ENCODE assay signal across 32 mouse cellular contexts in genomic region chr14:54815737-54816136, GRCm38 (mm10). TPM values are rescaled to one million over a fixed set of nuclear protein-coding genes. Genes with fewer than 3 reads are reported as not detected.
DNase-seq lines count a peak whose midpoint lies in the region; ATAC-seq and TF ChIP-seq lines count a peak whose summit lies in the region.
"Had no signal": no experiment of that assay in that cellular context is flagged by ENCODE, and none has a peak within 500 bp of the region (broad histone marks: within the 10 kb centered on the region; RNA-seq: fewer than 3 reads in every experiment).

No protein-coding gene starts in this region.

- H3K4me1 ChIP-seq in MEL (ENCODE audit: control insufficient read depth in 1 of 2, insufficient read depth in 2 of 2, low read length in 2 of 2) = peaks cover 2 to 6% of the 10 kb centered on the region in 2 experiments
- H3K4me1 ChIP-seq in liver, embryonic 12.5 days = no peaks in the 10 kb centered on the region
- no peaks in the 10 kb centered on the region for H3K4me1 ChIP-seq in midbrain, embryonic 10.5 days
- no peaks in the 10 kb centered on the region for H3K4me1 ChIP-seq in hindbrain, embryonic 13.5 days (replicated peaks)
- H3K4me1 ChIP-seq: embryonic facial prominence, embryonic 10.5 days; embryonic facial prominence, embryonic 13.5 days; forebrain, embryonic 13.5 days; heart, embryonic 12.5 days; heart, embryonic 15.5 days; hindbrain, embryonic 15.5 days had no signal

- TF ChIP-seq RAD21 in MEL (IDR thresholded peaks at IDR 0.05; ENCODE audit: low read depth, low read length) = no peak

- intact Hi-C loops in heart, postnatal 14 days (cut with DNase I) = no loop called here

- TF ChIP-seq CTCF in MEL (IDR thresholded peaks at IDR 0.05 in 2 of 3, conservative IDR thresholded peaks at IDR 0.05 in 1 of 3; ENCODE audit: control insufficient read depth in 1 of 3, insufficient read depth in 1 of 3, low read depth in 2 of 3, low read length in 3 of 3, poor library complexity in 1 of 3, severe bottlenecking in 1 of 3) = no peak

- no peaks in the 10 kb centered on the region for H3K79me2 ChIP-seq in MEL (ENCODE audit: control insufficient read depth, insufficient read depth, low read length, poor library complexity)

- peak; percentile 38 to 50; a peak in 3 of 4 replicates for TF ChIP-seq EP300 in MEL (IDR thresholded peaks at IDR 0.05; ENCODE audit: low read depth in 1 of 2, low read length in 2 of 2)

- H3K9ac ChIP-seq in MEL (ENCODE audit: control insufficient read depth, low read depth, low read length, poor library complexity, severe bottlenecking) = no peak overlapping the region
- H3K9ac ChIP-seq in liver, embryonic 12.5 days = no peak overlapping the region
- H3K9ac ChIP-seq in hindbrain, embryonic 13.5 days = no peak overlapping the region
- H3K9ac ChIP-seq: embryonic facial prominence, embryonic 13.5 days; forebrain, embryonic 13.5 days; heart, embryonic 12.5 days; heart, embryonic 15.5 days; hindbrain, embryonic 15.5 days had no signal

- WGBS in liver, embryonic 12.5 days (ENCODE audit: insufficient replicate concordance) = 16% methylated on average over 3 of the region's 3 CpGs
- 71% methylated on average over 3 of the region's 3 CpGs for WGBS in midbrain, embryonic 10.5 days
- 75% methylated on average over 3 of the region's 3 CpGs for WGBS in hindbrain, embryonic 13.5 days

- H3K27ac ChIP-seq in MEL (ENCODE audit: control insufficient read depth, low read depth, low read length) = no peak overlapping the region
- H3K27ac ChIP-seq in liver, embryonic 12.5 days = no peak overlapping the region
- H3K27ac ChIP-seq in midbrain, embryonic 10.5 days (replicated peaks) = no peak overlapping the region
- H3K27ac ChIP-seq in hindbrain, embryonic 13.5 days = no peak overlapping the region
- H3K27ac ChIP-seq: embryonic facial prominence, embryonic 10.5 days; embryonic facial prominence, embryonic 13.5 days; forebrain, embryonic 13.5 days; heart, embryonic 15.5 days; hindbrain, embryonic 15.5 days had no signal

- no peak overlapping the region for H3K4me2 ChIP-seq in liver, embryonic 12.5 days
- H3K4me2 ChIP-seq in hindbrain, embryonic 13.5 days = no peak overlapping the region
- H3K4me2 ChIP-seq: embryonic facial prominence, embryonic 13.5 days; forebrain, embryonic 13.5 days; heart, embryonic 12.5 days; heart, embryonic 15.5 days; hindbrain, embryonic 15.5 days had no signal

- peaks cover 0 to 16% of the 10 kb centered on the region in 2 experiments; a peak in 2 of 4 replicates for H3K36me3 ChIP-seq in MEL (ENCODE audit: control insufficient read depth in 1 of 2, insufficient read depth in 2 of 2, low read length in 2 of 2)
- no peaks in the 10 kb centered on the region for H3K36me3 ChIP-seq in liver, embryonic 12.5 days
- H3K36me3 ChIP-seq in midbrain, embryonic 10.5 days = no peaks in the 10 kb centered on the region
- H3K36me3 ChIP-seq in hindbrain, embryonic 13.5 days = no peaks in the 10 kb centered on the region
- H3K36me3 ChIP-seq: embryonic facial prominence, embryonic 10.5 days; embryonic facial prominence, embryonic 13.5 days; heart, embryonic 12.5 days; heart, embryonic 15.5 days; hindbrain, embryonic 15.5 days had no signal

- DNase-seq in heart, adult 11 months = peak; percentile 76
- DNase-seq in heart, postnatal 14 days = no peak
- peak; percentile 89 for DNase-seq in MEL (ENCODE audit: low read depth, low spot score)
- DNase-seq in cerebellum, postnatal 14 days = no peak
- no peak for DNase-seq in midbrain, embryonic 10.5 days (ENCODE audit: low spot score)
- DNase-seq: adrenal gland, postnatal 10 days; adrenal gland, postnatal 36 days; B cell, adult 2 months; cerebellum, adult 18-20 months; cerebellum, adult 9-10 months; cerebellum, postnatal 25 days; embryo, embryonic 11 days; gastrocnemius, postnatal 14 days; heart, adult 18-20 months; heart, postnatal 10 days; heart, postnatal 4 days had no signal

- ATAC-seq in liver, embryonic 12.5 days = peak; percentile 70
- ATAC-seq in megakaryocyte progenitor cell, adult 5-6 weeks (replicated peaks; ENCODE audit: poor library complexity) = peak; percentile 75
- no peak for ATAC-seq in hindbrain, embryonic 13.5 days (ENCODE audit: low FRiP score)
- ATAC-seq: forebrain, embryonic 13.5 days; forebrain, embryonic 16.5 days had no signal

- no peak overlapping the region for H3K4me3 ChIP-seq in MEL (ENCODE audit: control insufficient read depth in 1 of 2, insufficient read depth in 1 of 2, low read depth in 2 of 2, low read length in 2 of 2)
- no peak overlapping the region for H3K4me3 ChIP-seq in liver, embryonic 12.5 days
- H3K4me3 ChIP-seq in midbrain, embryonic 10.5 days = no peak overlapping the region
- no peak overlapping the region for H3K4me3 ChIP-seq in hindbrain, embryonic 13.5 days
- H3K4me3 ChIP-seq: embryonic facial prominence, embryonic 10.5 days; embryonic facial prominence, embryonic 13.5 days; erythroblast, embryonic 14.5 days; forebrain, embryonic 13.5 days; heart, embryonic 12.5 days; heart, embryonic 15.5 days; hindbrain, embryonic 15.5 days had no signal

- no peaks in the 10 kb centered on the region for H3K27me3 ChIP-seq in MEL (ENCODE audit: control insufficient read depth in 1 of 2, insufficient read depth in 2 of 2, low read length in 2 of 2)
- no peaks in the 10 kb centered on the region for H3K27me3 ChIP-seq in liver, embryonic 12.5 days (replicated peaks)
- H3K27me3 ChIP-seq in midbrain, embryonic 10.5 days (ENCODE audit: low read depth, poor library complexity, severe bottlenecking) = no peaks in the 10 kb centered on the region
- H3K27me3 ChIP-seq in hindbrain, embryonic 13.5 days = no peaks in the 10 kb centered on the region
- H3K27me3 ChIP-seq: CH12.LX; embryonic facial prominence, embryonic 13.5 days; forebrain, embryonic 13.5 days; heart, embryonic 12.5 days; heart, embryonic 15.5 days; hindbrain, embryonic 15.5 days had no signal

- H3K9me3 ChIP-seq in MEL (replicated peaks; ENCODE audit: insufficient read depth, low read length) = no peaks in the 10 kb centered on the region
- no peaks in the 10 kb centered on the region for H3K9me3 ChIP-seq in liver, embryonic 12.5 days (replicated peaks)
- H3K9me3 ChIP-seq in midbrain, embryonic 10.5 days (replicated peaks) = no peaks in the 10 kb centered on the region
- H3K9me3 ChIP-seq in hindbrain, embryonic 13.5 days = no peaks in the 10 kb centered on the region
- H3K9me3 ChIP-seq: embryonic facial prominence, embryonic 10.5 days; embryonic facial prominence, embryonic 13.5 days; forebrain, embryonic 13.5 days; heart, embryonic 12.5 days; heart, embryonic 15.5 days; hindbrain, embryonic 15.5 days had no signal

- peak in 1 of 2 experiments; percentile 58; a peak in 2 of 4 replicates for TF ChIP-seq POLR2A in MEL (IDR thresholded peaks at IDR 0.05; ENCODE audit: control insufficient read depth in 1 of 2, insufficient read depth in 1 of 2, low read depth in 1 of 2, low read length in 2 of 2, poor library complexity in 1 of 2)

TF ChIP-seq in MEL, 35 proteins besides CTCF, POLR2A, EP300 and RAD21 (continues in another document):
- TF ChIP-seq BHLHE40 (IDR thresholded peaks at IDR 0.05; ENCODE audit: borderline replicate concordance, low read depth, low read length) (0 out of 2 replicates have a peak, but pooled peaks have one; percentile 19), UBTF (IDR thresholded peaks at IDR 0.05; ENCODE audit: borderline replicate concordance, insufficient read depth, low read depth, low read length) (no peak), ELF1 (IDR thresholded peaks at IDR 0.05; ENCODE audit: low read depth, low read length) (no peak), E2F4 (IDR thresholded peaks at IDR 0.05; ENCODE audit: borderline replicate concordance, low read depth, low read length) (no peak), MYC (IDR thresholded peaks at IDR 0.05; ENCODE audit: low read depth, low read length) (0 out of 2 replicates have a peak, but pooled peaks have one; percentile 26), MAFK (IDR thresholded peaks at IDR 0.05; ENCODE audit: borderline replicate concordance, low read depth, low read length) (no peak), TAL1 (IDR thresholded peaks at IDR 0.05; ENCODE audit: low read length) (no peak), POLR2AphosphoS2 (IDR thresholded peaks at IDR 0.05; ENCODE audit: low read length) (no peak), ZNF384 (IDR thresholded peaks at IDR 0.05; ENCODE audit: low read depth, low read length) (no peak)

RNA-seq across cellular contexts. Expression of gene Rnf212b, which starts 1.8 kb away (rescaled TPM):
- not detected for total RNA-seq in heart, postnatal 14 days (2021)
- not detected in 2 replicates for total RNA-seq in MEL (2012; rRNA removed)
- polyA plus RNA-seq in MEL (2012; ENCODE audit: insufficient read depth in 1 of 2, insufficient read length in 2 of 2, low read depth in 1 of 2, low replicate concordance in 2 of 2, missing spikeins in 1 of 2) = not detected
- polyA plus RNA-seq in liver, embryonic 12.5 days (2016; fragmentation: Nextera tagmentation; extraction: Ambion mirVana) = not detected in 2 replicates
- total RNA-seq in megakaryocyte progenitor cell, adult 5-6 weeks (2015) = not detected in 2 replicates
- not detected in 2 replicates for total RNA-seq in megakaryocyte progenitor cell, adult 5-6 weeks (2017)
- polyA plus RNA-seq in midbrain, embryonic 10.5 days (2016; fragmentation: Nextera tagmentation; extraction: Ambion mirVana) = not detected in 2 replicates
- not detected in 2 replicates for polyA plus RNA-seq in hindbrain, embryonic 13.5 days (2015; fragmentation: Nextera tagmentation; extraction: Ambion mirVana)
- total RNA-seq: CH12.LX; gastrocnemius, postnatal 4 days; heart, postnatal 10 days; heart, postnatal 4 days had no signal
- polyA plus RNA-seq: cortical plate, adult 2 months; embryonic facial prominence, embryonic 10.5 days; embryonic facial prominence, embryonic 13.5 days; erythroblast, embryonic 14.5 days; forebrain, embryonic 13.5 days; forebrain, embryonic 16.5 days; heart, embryonic 12.5 days; heart, embryonic 15.5 days; hindbrain, embryonic 11.5 days; hindbrain, embryonic 15.5 days; intestine, embryonic 14.5 days had no signal

RNA-seq across cellular contexts. Expression of gene Slc7a8, which starts 34.0 kb away (rescaled TPM):
- 1 to 10 TPM; 3.2 to 3.7 TPM for total RNA-seq in heart, postnatal 14 days (2021)
- total RNA-seq in MEL (2012; rRNA removed) = 0.07 and 0.08 TPM in 2 replicates
- polyA plus RNA-seq in MEL (2012; ENCODE audit: insufficient read depth in 1 of 2, insufficient read length in 2 of 2, low read depth in 1 of 2, low replicate concordance in 2 of 2, missing spikeins in 1 of 2) = under 1 TPM in 1 of 2 experiments, not detected in 1; 0.29 TPM
- polyA plus RNA-seq in liver, embryonic 12.5 days (2016; fragmentation: Nextera tagmentation; extraction: Ambion mirVana) = 2.8 and 3.4 TPM in 2 replicates
- total RNA-seq in megakaryocyte progenitor cell, adult 5-6 weeks (2015) = 4.7 and 7.7 TPM in 2 replicates
- 1.4 and 2.0 TPM in 2 replicates for total RNA-seq in megakaryocyte progenitor cell, adult 5-6 weeks (2017)
- polyA plus RNA-seq in midbrain, embryonic 10.5 days (2016; fragmentation: Nextera tagmentation; extraction: Ambion mirVana) = 1.8 and 2.4 TPM in 2 replicates
- polyA plus RNA-seq in hindbrain, embryonic 13.5 days (2015; fragmentation: Nextera tagmentation; extraction: Ambion mirVana) = 4.7 and 5.3 TPM in 2 replicates

RNA-seq across cellular contexts. Expression of gene Homez, which starts 55.0 kb away (rescaled TPM):
- total RNA-seq in heart, postnatal 14 days (2021) = 1 to 10 TPM; 6.7 to 8.6 TPM
- 4.7 and 4.9 TPM in 2 replicates for total RNA-seq in MEL (2012; rRNA removed)
- polyA plus RNA-seq in MEL (2012; ENCODE audit: insufficient read depth in 1 of 2, insufficient read length in 2 of 2, low read depth in 1 of 2, low replicate concordance in 2 of 2, missing spikeins in 1 of 2) = 1 to 10 TPM in 1 of 2 experiments, not detected in 1; 8.5 TPM
- polyA plus RNA-seq in liver, embryonic 12.5 days (2016; fragmentation: Nextera tagmentation; extraction: Ambion mirVana) = 4.0 and 4.1 TPM in 2 replicates
- total RNA-seq in megakaryocyte progenitor cell, adult 5-6 weeks (2015) = 9.6 and 20.5 TPM in 2 replicates
- 10.0 and 15.0 TPM in 2 replicates for total RNA-seq in megakaryocyte progenitor cell, adult 5-6 weeks (2017)
- 25.7 and 26.8 TPM in 2 replicates for polyA plus RNA-seq in midbrain, embryonic 10.5 days (2016; fragmentation: Nextera tagmentation; extraction: Ambion mirVana)
- 10.3 and 13.8 TPM in 2 replicates for polyA plus RNA-seq in hindbrain, embryonic 13.5 days (2015; fragmentation: Nextera tagmentation; extraction: Ambion mirVana)
- polyA plus RNA-seq: erythroblast, embryonic 14.5 days had no signal

Comparison
In these comparisons a context has a peak if more than half of its experiments do, and no peak if none do; other contexts are left out.
1. DNase-seq: peak in heart, adult 11 months (single experiment) and MEL (single experiment); none in heart, postnatal 14 days (0 of 2), cerebellum, postnatal 14 days (0 of 2) and midbrain, embryonic 10.5 days (single experiment).